Mouse (Mus musculus) neutrophil, adult 5-6 weeks (primary cell): ENCODE measurements around the gene Fto. TPM values are rescaled to one million over a fixed set of nuclear protein-coding genes. Genes with fewer than 3 reads are reported as not detected.

Experiments
- ATAC-seq: fragments of 151-379, 151-347 bp; 2 replicates; pipeline ENCODE4 v1.8.0; 2017; ENCODE audit warnings: mild to moderate bottlenecking, moderate TSS enrichment; ENCODE audit not compliant: insufficient number of reproducible peaks, poor library complexity, low FRiP score, severe bottlenecking; ENCODE audit errors: extremely low read depth
- total RNA-seq: library from RNA; stranded (forward); fragments of 200-1000 nt; gene quantifications from 2 replicates; pipeline ENCODE4 v1.2.3, GENCODE M21; 2017

Gene Fto
- total RNA-seq, 1 experiment from 2014 or later, result 33.1 TPM

DNA sequence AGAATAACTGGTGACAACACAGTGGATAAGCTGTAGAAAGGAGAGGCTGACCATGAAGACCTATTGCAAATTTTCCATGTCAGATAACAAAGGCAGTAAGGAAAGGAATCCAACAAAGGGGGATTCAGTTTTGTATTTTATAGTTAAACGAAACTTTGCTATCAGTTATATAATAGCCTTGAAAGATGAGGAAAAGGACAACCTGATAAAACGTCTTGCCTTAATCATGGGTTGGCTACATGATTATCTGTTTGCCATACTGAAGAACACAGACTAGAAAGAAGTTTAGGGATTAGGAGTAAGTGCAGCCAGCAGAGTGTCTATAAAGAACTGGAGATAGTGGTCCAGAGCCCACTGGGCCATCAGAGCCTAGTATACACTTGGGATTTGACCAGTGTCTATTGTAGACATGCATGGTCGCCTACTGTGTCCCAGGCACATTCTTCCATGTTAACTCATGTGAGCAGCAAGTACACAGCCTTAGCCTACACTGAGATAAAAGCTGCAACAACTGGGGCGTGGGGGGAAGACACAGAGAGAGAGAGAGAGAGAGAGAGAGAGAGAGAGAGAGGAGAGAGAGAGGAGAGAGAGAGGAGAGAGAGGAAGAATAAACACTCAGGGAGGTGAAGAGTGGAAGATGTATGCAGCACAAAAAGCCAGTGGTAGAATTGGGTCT is 192.8 kb downstream of the Fto start:
- no peak for ATAC-seq

DNA sequence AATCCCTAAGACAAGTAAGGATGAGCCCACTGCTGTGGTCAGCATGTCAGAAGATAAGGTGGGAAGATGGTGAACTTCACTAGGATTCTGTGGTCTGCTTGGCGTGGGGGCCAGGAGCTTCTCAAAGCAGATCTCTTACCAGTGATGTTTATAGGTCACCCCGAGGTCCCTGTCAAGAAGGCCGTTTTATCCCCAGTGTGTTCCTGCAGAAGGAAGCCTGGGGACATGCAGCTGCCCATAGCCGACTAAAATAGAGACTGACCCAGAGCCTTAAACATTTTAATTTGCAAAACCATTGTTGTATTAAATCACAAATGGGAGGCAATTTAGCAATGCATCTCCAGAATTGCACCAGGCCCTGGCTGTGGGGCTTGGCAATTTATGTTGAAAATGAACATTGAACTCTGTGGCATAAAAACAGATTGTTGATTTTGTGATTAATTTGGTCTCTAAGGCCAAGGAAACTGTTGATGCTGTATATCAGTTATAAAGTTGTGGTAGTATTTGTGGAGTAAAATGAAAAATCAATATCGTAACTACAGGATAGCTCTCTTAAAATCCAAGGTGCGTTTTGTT is 193.4 kb downstream of the Fto start:
- ATAC-seq, result no peak

DNA sequence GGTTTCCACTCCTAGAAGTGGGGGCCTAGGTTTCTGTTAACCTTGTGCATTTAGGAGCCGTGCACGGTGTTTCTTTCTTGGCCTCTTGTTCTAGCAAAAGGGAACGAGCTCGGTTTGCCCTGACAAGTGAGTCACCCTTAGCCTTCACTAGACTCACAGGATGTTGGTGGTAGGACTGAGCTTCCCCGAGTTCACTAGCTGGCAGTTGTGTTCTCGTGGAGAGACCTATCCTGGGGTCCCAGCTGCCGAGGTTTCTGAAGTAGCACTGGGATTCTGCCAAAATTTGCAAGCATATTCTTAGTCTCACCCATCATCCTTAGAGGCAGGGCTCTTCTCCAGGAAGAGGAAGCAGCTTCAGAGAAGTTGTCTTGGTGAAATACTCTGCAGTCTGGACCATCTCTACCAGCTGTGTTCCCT is 194.4 kb downstream of the Fto start:
- no peak for ATAC-seq

DNA sequence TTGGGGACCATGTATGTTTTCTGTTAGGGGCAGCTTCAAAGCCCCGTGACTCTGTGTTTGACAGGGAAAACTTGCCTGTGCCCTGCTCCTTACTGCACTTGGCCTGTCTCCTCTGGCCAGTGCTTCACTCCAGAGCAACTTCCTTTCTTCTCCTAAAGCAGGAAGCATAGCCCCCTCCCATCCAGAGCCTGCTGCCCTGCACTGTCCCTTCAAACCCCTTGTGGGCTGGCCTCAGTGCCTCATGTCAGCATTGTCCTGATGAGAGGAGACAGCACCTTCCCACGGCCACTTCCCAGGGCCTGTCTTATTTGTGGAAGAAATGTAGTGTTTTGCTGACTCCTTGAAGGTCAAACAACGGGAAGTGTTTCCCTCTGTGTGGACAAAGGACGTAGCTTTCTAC is 195.0 kb downstream of the Fto start:
- ATAC-seq, result no peak

DNA sequence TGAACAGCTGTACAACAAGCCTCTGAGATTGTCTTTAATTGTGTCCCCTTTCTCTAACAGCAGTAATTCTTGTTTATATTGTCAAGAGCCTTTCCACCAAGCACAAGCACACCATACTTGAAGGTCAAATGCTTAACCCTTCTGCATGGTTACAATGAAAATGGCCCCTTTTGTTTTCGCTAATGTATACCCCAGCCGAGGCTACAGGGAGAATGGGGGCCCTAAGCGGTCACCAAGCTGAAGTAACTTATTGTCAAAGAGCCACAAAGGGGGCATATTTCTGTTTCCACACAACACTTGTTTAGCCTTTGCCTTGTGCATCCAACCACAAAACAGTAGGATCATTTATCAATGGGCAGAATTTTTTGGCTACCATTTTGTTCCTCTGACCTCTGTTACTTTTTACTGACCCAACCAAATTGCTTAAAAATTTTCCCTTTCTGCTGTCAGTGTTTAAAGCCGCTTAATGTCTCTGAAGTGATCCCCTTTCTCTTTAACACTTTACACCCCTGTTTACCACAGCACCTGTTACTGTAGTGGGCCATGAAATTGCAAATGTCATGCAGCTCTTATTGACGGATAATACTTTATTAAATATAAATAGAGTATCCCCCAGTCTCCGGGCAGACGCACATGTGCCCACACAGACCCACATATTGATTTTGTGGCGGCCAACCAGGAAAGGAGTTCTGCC is 196.0 kb downstream of the Fto start:
- no peak for ATAC-seq

DNA sequence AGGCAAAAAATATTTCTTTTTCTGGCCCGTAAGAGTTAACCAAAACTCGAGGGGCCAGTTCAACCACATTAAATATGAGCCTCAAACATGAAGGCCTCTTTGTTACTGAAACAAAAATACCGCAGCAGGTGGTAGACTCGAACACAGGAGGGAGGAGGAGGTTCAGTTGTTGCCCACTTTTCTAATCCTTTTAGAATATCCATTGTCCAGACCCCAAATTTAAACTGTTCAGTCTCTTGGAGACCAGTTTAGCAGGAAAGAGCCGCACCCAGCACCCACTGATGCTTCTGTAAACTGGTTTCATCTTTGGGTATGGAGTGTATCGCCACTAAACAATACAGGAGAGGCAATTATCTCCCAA is 196.6 kb downstream of the Fto start:
- ATAC-seq, result no peak

DNA sequence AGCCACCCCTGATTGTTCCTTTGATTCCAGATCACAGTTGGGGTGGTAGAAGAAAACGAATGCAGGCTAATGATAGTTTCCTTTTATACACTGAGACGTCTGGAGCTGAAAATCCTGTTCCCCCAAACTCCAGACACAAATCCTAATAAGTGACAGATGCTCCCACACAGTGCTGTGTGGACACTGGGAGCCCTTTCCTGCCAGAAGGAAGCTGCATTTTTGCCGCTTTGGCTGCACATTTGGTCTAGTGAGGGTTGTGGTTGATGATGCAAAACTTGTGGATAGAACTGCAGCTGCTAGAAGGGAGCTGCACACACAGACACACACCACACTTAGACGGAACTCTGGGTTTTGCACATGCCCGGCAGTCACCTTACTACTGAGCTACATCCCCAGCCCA is 197.4 kb downstream of the Fto start:
- no peak for ATAC-seq

DNA sequence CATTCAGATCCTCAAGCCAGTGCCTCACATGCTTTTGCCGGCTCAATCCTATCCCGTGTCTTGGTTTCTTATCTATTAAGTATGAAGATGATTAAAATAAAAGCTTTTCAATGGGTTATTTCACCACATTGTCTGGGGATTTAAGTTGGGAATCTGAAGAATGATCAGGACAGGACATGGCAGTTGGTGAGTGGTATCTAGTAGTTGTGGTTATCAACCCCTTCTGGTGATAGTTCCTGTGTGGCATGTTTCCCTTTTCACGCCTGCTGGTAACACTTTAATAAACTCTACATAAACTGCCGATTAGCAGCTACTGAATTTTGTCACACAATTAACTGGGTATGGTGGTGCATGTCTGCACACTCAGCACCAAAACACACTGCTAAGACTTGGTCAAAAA is 198.6 kb downstream of the Fto start:
- ATAC-seq, result no peak

DNA sequence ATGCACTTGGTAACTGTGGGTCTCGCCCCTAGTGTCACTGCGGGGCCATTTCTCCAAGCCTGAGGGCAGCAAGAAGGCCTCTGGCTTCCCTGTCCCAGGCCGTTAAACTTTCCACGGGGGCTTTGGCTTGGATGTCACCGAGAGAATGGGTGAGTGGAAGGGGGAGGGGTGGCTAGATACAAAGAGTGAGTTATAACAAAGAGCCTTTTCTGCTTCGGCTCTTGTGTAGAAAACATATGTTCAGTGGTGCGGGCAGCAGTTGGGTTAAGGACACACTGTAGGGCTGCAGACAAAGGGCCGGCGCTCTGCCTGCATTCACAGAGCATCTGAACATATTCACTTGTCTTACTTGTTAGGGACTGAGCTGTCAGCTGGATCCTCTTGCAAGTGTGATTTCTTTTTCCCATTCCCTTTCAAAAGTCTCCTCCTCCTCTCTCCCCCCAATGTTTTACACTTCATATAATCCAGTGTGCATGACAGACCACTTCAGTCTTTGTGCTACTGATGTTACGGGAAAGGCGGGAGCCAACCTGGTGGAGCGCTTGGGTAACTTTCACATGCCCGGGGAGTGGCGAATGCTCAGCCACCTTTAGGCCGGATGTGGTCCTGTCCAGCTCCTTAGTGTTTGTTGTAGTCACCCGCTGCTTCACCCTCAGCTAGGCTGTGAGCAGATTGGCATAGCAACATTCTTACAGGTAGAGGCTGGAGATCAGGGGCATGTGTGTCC is 201.6 kb downstream of the Fto start:
- no peak for ATAC-seq

DNA sequence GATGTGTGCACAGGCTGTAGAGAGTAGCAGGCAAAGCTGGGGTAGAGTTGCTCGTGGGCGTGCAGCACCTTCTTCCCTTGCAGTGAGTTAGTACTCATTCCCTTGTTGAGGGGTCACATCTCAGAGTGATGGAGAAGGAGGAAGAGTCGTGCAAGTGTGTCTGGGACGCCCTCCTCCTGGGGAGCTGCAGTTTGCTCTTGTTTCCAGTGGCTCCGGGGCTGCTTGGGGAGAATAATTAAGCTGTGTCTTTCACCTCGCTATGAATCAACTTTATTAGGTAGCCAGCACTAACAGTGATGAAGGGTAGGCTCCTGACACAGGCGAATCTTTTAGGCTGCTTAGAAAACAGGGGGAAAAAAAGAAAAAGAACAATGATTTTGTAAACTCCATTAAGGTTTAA is 203.1 kb downstream of the Fto start:
- ATAC-seq, result no peak

DNA sequence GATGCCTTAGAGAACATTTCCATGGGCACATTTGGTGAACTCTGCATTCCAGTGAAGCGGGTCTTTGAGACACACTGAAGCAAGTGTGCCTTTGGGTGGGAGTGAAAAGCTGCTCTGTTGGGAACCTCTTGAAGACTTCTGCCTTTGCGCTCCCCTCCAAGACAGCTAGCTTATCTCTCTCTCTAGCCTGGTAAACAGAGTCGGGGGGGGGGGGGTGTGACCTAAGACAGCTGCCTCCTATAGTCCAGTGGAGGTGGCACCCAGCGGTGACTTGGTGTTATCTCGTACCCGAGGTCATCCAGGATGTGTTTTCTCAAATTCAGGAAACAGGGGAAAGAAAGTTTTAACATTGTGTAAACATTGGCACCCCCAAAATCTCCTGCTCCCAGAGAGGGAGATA is 204.8 kb downstream of the Fto start:
- no peak for ATAC-seq

DNA sequence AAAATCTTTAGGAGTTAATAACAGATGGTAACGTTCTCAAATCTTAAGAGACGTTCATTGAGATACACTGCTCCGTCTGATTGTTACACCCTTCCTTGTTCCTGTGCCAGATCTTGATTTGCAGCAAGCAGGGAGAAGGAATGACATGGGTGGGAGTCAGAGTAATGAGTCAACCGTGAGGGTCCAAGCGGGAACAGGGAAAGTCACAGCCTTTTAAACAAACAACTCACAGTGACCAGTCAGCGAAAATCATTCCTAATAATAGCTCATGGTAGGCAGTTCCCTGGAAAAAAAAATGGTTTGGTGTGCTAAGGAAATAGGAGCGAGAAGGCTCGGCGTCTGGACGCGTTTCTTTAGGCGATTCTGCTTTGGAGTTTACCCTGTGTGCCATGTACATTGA is 208.9 kb downstream of the Fto start:
- ATAC-seq, result no peak

DNA sequence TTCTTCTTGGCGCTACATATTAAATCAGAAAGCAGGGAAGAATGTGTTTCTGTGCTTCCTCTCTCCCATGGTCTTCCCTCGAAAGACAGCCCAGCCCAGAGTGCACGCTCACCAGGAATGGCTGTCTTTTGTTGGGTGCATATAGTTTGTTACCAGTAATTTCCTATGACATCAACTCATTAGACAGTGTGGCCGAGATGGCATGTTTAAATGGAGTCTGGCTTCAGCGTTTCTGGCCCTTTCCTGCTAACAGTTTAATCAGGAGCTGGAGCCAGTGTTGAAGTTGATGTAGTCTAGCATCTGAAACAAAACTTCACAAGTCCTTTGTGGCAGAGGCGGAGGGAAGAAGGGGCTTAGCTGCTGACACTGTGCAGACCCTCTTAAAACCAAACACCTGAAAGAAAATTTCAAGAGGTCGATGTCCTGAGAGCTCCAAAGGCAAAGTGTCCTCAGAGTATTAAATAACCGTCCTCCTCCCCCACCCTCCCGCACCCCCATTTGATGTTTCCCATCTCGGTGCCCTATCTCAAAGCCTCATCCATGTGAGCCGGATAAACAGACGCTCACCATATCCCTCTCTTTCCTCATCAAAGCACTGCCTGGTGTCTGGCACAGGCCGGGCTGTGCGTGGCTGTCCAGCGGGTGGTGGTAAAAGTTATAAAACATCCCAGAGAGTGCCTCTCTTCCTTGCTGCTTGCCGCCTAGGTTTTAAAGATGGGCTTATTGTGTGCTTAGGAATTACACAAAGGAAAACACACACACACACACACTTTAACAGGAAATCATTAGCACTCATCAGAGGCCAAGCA is 210.9 kb downstream of the Fto start:
- no peak for ATAC-seq

DNA sequence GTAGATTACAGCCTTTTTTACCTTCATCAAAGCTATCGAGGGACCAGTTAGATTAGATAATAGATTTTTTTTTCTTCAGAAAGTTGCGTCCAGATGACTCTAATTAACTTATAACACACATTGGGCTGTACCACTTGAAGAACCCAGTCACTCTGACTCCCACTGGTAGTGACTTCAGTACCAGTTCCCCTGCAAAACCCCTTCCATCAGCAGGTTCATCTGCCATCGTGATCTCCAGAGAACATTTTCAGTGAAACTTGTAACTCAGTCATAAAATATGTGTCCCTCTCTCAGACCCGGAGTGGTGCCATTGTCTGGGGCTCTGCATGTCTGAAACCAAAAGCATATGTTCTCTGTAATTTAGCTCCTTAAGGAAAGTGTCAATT is 211.5 kb downstream of the Fto start:
- ATAC-seq, result no peak

DNA sequence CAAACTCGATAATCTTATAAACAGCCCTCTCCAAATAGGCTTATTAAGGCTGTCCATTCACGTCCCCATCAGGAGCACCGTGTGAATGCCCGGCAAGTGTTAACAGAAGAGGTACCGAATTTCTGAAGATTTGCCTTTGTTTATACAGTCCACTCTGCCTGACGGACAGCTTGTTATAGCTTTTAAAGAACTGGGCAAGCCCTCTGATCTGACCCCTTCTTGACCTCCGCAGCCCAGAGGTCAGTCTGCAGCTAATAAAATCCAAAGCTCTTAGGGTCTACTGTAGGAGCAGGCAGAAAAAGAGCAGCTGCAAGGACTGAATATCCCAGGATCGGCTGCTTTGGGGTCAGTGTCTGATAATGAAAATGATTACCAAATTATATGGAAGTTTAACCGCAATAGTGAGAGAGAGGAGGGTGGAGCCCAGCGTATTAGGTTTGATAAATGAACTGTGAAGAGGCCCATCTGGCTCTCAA is 212.1 kb downstream of the Fto start:
- no peak for ATAC-seq

DNA sequence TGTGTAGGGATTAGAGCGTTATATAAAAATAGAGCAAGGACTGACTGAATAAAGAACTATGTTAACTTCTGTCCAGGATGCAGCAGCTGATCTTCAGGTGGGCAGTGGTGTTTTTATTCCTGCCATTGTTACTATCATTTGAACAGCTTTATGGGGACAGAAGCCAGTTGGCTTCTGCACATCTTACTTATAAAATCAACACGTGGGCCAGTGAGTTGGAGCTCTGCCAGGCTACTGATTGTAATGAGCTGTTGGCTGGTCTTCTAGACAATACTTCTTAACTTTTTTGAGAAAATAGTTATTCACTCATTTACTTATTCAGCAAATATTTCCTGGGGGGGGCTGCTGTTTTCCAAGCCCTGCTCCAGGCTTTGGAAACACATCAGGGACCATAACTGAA is 215.6 kb downstream of the Fto start:
- no peak for ATAC-seq

DNA sequence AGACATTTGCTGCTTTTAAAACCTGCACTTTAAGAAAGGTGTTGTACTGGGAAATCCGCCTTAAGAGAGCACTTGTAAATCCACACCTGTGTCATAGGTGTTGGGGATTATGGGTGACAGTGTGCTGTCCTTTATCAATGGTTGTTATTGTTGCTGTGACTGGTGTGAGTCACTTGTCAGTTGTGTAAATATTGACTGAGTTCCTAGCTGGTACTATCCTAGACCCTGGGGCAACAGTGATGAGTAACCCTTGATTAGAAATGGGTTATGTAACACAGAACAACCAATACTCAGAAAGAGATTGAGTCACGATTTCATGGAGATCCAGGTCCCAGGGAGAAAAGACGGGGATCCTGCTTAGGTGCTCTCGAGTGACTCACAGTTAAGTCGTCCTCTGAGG is 216.4 kb downstream of the Fto start:
- no peak for ATAC-seq

DNA sequence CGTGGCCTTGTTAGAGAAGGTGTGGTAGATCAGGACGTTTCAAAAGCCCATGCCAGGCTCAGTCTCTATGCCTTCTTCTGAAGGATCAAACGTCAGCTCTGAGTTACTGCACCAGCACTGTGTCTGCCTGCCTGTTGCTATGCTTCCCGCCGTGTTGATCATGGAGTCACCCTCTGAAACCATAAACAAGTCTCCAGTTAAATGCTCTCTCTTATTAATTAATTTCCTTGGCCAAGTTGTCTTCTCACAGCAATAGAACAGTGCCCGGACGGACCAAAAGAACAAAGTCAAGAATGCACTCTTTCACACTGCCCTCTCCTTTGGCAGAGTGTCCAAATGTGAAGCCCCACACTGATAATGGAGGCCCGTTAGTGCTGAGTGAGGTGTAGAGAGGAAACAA is 217.3 kb downstream of the Fto start:
- no peak for ATAC-seq

DNA sequence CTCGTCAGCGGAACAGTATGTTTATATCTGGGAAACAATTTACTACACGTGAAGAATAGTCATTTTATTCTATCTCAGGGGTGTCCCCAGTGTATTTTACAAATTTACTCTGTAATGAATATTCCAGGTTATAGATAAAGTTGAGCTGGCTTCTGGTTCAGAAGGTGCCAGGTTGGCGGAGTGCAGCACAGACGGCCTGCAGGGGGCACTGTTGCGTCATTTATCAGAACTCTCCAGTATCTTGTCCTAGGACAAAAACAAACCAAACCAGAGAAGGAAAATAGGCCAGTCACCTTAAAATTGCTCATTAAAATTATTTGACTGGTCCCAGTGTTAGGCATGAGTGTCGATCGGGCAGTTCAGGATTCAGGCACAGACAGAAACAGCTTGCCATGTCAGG is 218.6 kb downstream of the Fto start:
- ATAC-seq, result no peak
